Mouse (Mus musculus): ENCODE results near the gene Gpank1.

- TF ChIP-seq CTCF (IDR thresholded peaks at IDR 0.05) = no peak
- TF ChIP-seq POLR2A (IDR thresholded peaks at IDR 0.05; ENCODE audit: insufficient read depth, low read depth, low read length) = no peak
Measured at GRCm38 (mm10) chr17:35152121-35152520, 30.9 kb downstream of the Gpank1 start.

Measured in heart, adult 2 months (tissue).